Mouse (Mus musculus) CH12.LX (cell line): ENCODE measurements around the gene Olfr884. TPM values are rescaled to one million over a fixed set of nuclear protein-coding genes. Genes with fewer than 3 reads are reported as not detected.

ENCODE experiments used
- DNase-seq: peaks from one replicate; pipeline ENCODE4 v3.0.0-alpha.2; 2013; ENCODE audit errors: extremely low read depth
- H3K27ac ChIP-seq: 2 replicates; pipeline ENCODE4 v1.5.1; 2012; ENCODE audit warnings: low read depth, mild to moderate bottlenecking, control low read depth, moderate library complexity; ENCODE audit not compliant: insufficient read depth
- H3K27me3 ChIP-seq: replicated peaks from 2 replicates; pipeline ENCODE3; 2012; ENCODE audit warnings: inconsistent platforms
- H3K36me3 ChIP-seq, 2 experiments: replicated peaks in 1 of 2; 2 replicates each; pipeline versions ENCODE3 to v1.6.1; 2012; ENCODE audit warnings: inconsistent platforms in 1 of 2, low read length in 1 of 2, mild to moderate bottlenecking in 1 of 2, mixed read lengths in 1 of 2, moderate library complexity in 1 of 2; ENCODE audit not compliant: control insufficient read depth in 1 of 2, insufficient read depth in 1 of 2
- H3K4me1 ChIP-seq, 2 experiments: 2 replicates each; pipeline ENCODE4 v1.6.1; 2012; ENCODE audit warnings: inconsistent platforms in 1 of 2, moderate library complexity in 1 of 2; ENCODE audit not compliant: insufficient read depth in 2 of 2, control insufficient read depth in 1 of 2
- H3K4me2 ChIP-seq: 2 replicates; pipeline ENCODE4 v1.6.1; 2012; ENCODE audit warnings: low read depth, mild to moderate bottlenecking, control low read depth; ENCODE audit not compliant: poor library complexity, insufficient read depth, severe bottlenecking
- H3K4me3 ChIP-seq, 3 experiments: fragments of 150-350 bp in 1 of 3; sonication (generic) in 1 of 3; replicated peaks in 1 of 3; 2 replicates each; pipeline versions ENCODE3 to v1.5.1; 2011 to 2012; ENCODE audit warnings: low read depth in 2 of 3, low read length in 2 of 3, mild to moderate bottlenecking in 2 of 3, moderate library complexity in 2 of 3, control low read depth in 1 of 3, improper control_type of control experiment in 1 of 3, inconsistent platforms in 1 of 3, mixed read lengths in 1 of 3; ENCODE audit not compliant: poor library complexity in 1 of 3
- H3K79me2 ChIP-seq: replicated peaks from 2 replicates; pipeline ENCODE4 v1.6.1; 2012; ENCODE audit warnings: mild to moderate bottlenecking, moderate library complexity; ENCODE audit not compliant: control insufficient read depth, poor library complexity, insufficient read depth, severe bottlenecking; ENCODE audit errors: extremely low read depth
- H3K9ac ChIP-seq: 2 replicates; pipeline ENCODE4 v1.6.1; 2012; ENCODE audit warnings: low read depth, mild to moderate bottlenecking, control low read depth, moderate library complexity; ENCODE audit not compliant: insufficient read depth
- H3K9me3 ChIP-seq: replicated peaks from 2 replicates; pipeline ENCODE3; 2012; ENCODE audit warnings: low read length, inconsistent platforms, mixed read lengths
- CHD1 ChIP-seq: IDR thresholded peaks from 2 replicates; pipeline ENCODE4 v1.6.1; 2012; ENCODE audit warnings: low read depth, low read length, improper control_type of control experiment, inconsistent platforms
- E2F4 ChIP-seq: IDR thresholded peaks from 2 replicates; pipeline ENCODE4 v1.6.1; 2011; ENCODE audit warnings: low read depth, low read length, improper control_type of control experiment; ENCODE audit not compliant: insufficient replicate concordance
- ELF1 ChIP-seq: IDR thresholded peaks from 2 replicates; pipeline ENCODE4 v1.6.1; 2014; ENCODE audit warnings: low read depth, mild to moderate bottlenecking, inconsistent platforms, low read length, improper control_type of control experiment
- EP300 ChIP-seq: IDR thresholded peaks from 2 replicates; pipeline ENCODE4 v1.6.1; 2011; ENCODE audit warnings: low read length, improper control_type of control experiment
- ETS1 ChIP-seq: conservative IDR thresholded peaks from 2 replicates; pipeline ENCODE4 v1.6.1; 2012; ENCODE audit warnings: low read depth, mild to moderate bottlenecking, inconsistent platforms, low read length, improper control_type of control experiment, moderate library complexity
- GABPA ChIP-seq: IDR thresholded peaks from 2 replicates; pipeline ENCODE4 v1.6.1; 2012; ENCODE audit warnings: low read depth, low read length, improper control_type of control experiment, inconsistent platforms; ENCODE audit not compliant: insufficient replicate concordance
- IRF4 ChIP-seq: IDR thresholded peaks from 2 replicates; pipeline ENCODE4 v1.6.1; 2014; ENCODE audit warnings: low read depth, mild to moderate bottlenecking, inconsistent platforms, low read length, improper control_type of control experiment
- JUND ChIP-seq: conservative IDR thresholded peaks from 2 replicates; pipeline ENCODE4 v1.6.1; 2011; ENCODE audit warnings: low read depth, low read length, improper control_type of control experiment
- KAT2A ChIP-seq: IDR thresholded peaks from 2 replicates; pipeline ENCODE4 v1.6.1; 2012; ENCODE audit warnings: low read length, improper control_type of control experiment, inconsistent platforms; ENCODE audit not compliant: insufficient replicate concordance
- MAZ ChIP-seq: IDR thresholded peaks from 2 replicates; pipeline ENCODE4 v1.6.1; 2012; ENCODE audit warnings: low read depth, mild to moderate bottlenecking, inconsistent platforms, low read length, improper control_type of control experiment, moderate library complexity
- MEF2A ChIP-seq: IDR thresholded peaks from 2 replicates; pipeline ENCODE4 v1.6.1; 2014; ENCODE audit warnings: low read depth, mild to moderate bottlenecking, inconsistent platforms, low read length, improper control_type of control experiment, borderline replicate concordance
- MYC ChIP-seq: IDR thresholded peaks from 2 replicates; pipeline ENCODE4 v1.6.1; 2011; ENCODE audit warnings: low read depth, mild to moderate bottlenecking, improper control_type of control experiment, low read length
- NELFE ChIP-seq: IDR thresholded peaks from 2 replicates; pipeline ENCODE4 v1.6.1; 2011; ENCODE audit warnings: low read depth, low read length, improper control_type of control experiment
- NRF1 ChIP-seq: IDR thresholded peaks from 2 replicates; pipeline ENCODE4 v1.6.1; 2014; ENCODE audit warnings: low read depth, mild to moderate bottlenecking, inconsistent platforms, low read length, improper control_type of control experiment, moderate library complexity
- POLR2A ChIP-seq: IDR thresholded peaks from 2 replicates; pipeline ENCODE4 v1.6.1; 2011; ENCODE audit warnings: low read depth, mild to moderate bottlenecking, improper control_type of control experiment, low read length
- RAD21 ChIP-seq: IDR thresholded peaks from 2 replicates; pipeline ENCODE4 v1.6.1; 2011; ENCODE audit warnings: low read depth, mild to moderate bottlenecking, low read length, improper control_type of control experiment, moderate library complexity
- ZKSCAN1 ChIP-seq: IDR thresholded peaks from 2 replicates; pipeline ENCODE4 v1.6.1; 2012; ENCODE audit warnings: low read depth, inconsistent platforms, low read length, improper control_type of control experiment, borderline replicate concordance
- dilution Hi-C: fragments of 300-500 bp; cut with MboI; formaldehyde crosslinking; loops from 2 replicates; pipeline ENCODE4 v1.14.3; 2020; ENCODE audit warnings: low sequenced_read_pairs; ENCODE audit not compliant: extremely low pct_unique_long_range_greater_than_20kb, extremely low pct_ligation_motif_present
- in situ Hi-C: fragments of 300-500 bp; cut with MboI; formaldehyde crosslinking; loops from 3 replicates; pipeline ENCODE4 v1.14.3; 2019; ENCODE audit warnings: low sequenced_read_pairs, low pct_ligation_motif_present, low pct_unique_long_range_greater_than_20kb, mixed read lengths
- polyA plus RNA-seq: library from polyadenylated mRNA; unstranded; fragments of >175 nt; gene quantifications from 2 replicates; pipeline ENCODE4 v1.2.1, GENCODE M21; 2012; ENCODE audit warnings: low read depth; ENCODE audit not compliant: insufficient read length
- total RNA-seq, 2 experiments: library from RNA; depleted of rRNA; stranded (reverse); fragments of 300-350 nt in 1 of 2; fragments of >200 nt in 1 of 2; gene quantifications; 2 replicates each; pipeline ENCODE4 v1.2.3; 2012 to 2014

Olfr884 gene
- total and polyA plus RNA-seq, 3 experiments = not detected

DNA sequence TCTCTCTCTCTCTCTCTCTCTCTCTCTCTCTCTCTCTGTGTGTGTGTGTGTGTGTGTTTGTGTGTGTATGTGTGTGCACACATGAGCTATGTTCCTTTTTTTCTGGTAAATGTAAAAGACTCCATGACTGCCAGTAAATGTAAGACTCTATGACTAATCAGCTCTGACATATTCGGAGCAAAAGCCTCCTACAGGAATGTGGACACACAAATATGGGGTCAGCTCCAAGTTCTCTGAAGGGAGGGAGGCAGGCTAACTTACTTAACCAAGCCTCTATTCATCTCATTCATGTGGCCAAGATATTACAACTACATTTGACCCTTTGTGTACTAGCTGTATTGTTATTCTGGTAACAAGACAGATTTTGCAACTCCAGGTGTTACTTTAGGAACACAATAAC lies 46.3 kb upstream of the Olfr884 start:
- Histone ChIP-seq H3K4me1 (no peaks in the 10 kb centered on the region), H3K9me3 (no peaks in the 10 kb centered on the region), H3K9ac (no peak overlapping the region), H3K27me3 (no peaks in the 10 kb centered on the region), H3K36me3 (no peaks in the 10 kb centered on the region), H3K4me2 (no peak overlapping the region), H3K4me3 (no peak overlapping the region), H3K79me2 (no peaks in the 10 kb centered on the region), H3K27ac (no peak overlapping the region)
- in situ Hi-C loops (no loop called here), dilution Hi-C loops (no loop called here)
- no peak for TF ChIP-seq GABPA
- TF ChIP-seq EP300 = no peak
- TF ChIP-seq MEF2A = no peak
- no peak for TF ChIP-seq ETS1
- TF ChIP-seq MYC = no peak
- no peak for TF ChIP-seq POLR2A
- TF ChIP-seq KAT2A = no peak
- no peak for TF ChIP-seq E2F4
- TF ChIP-seq CHD1 = no peak
- no peak for TF ChIP-seq NELFE
- TF ChIP-seq ELF1 = no peak
- no peak for TF ChIP-seq JUND
- no peak for TF ChIP-seq RAD21
- no peak for TF ChIP-seq MAZ
- no peak for DNase-seq

GRCm38 (mm10) chr9:38025508-38025907 lies 20.8 kb upstream of the Olfr884 start, which contains the start of gene Olfr883:
TSS of gene Olfr883 (plus strand) at chr9:38025808.
- no peaks in the 10 kb centered on the region for H3K4me1 ChIP-seq
- no peaks in the 10 kb centered on the region for H3K79me2 ChIP-seq
- no peaks in the 10 kb centered on the region for H3K27me3 ChIP-seq
- H3K36me3 ChIP-seq = no peaks in the 10 kb centered on the region
- no peaks in the 10 kb centered on the region for H3K9me3 ChIP-seq
- in situ Hi-C loops = no loop called here
- no peak within 1 kb of the TSS for H3K4me3 ChIP-seq
- TF ChIP-seq IRF4 (no peak), NRF1 (no peak), JUND (no peak), ZKSCAN1 (no peak), KAT2A (no peak)
- H3K9ac ChIP-seq = no peak within 1 kb of the TSS
- dilution Hi-C loops = no loop called here
- no peak for DNase-seq
- H3K27ac ChIP-seq = no peak within 1 kb of the TSS
- H3K4me2 ChIP-seq = no peak within 1 kb of the TSS
